Mouse (Mus musculus) myocyte (in vitro differentiated cells): ENCODE results near the gene Vwa8. TPM values are rescaled to one million over a fixed set of nuclear protein-coding genes. Genes with fewer than 3 reads are reported as not detected.

Experiments used
- H3K27me3 ChIP-seq: one replicate; pipeline ENCODE4 v1.6.1; 2011; ENCODE audit not compliant: control insufficient read depth, insufficient read depth, insufficient read length
- H3K36me3 ChIP-seq: one replicate; pipeline ENCODE4 v1.6.1; 2011; ENCODE audit not compliant: control insufficient read depth, insufficient read depth
- H3K4me2 ChIP-seq: one replicate; pipeline ENCODE4 v1.6.1; 2011; ENCODE audit warnings: low read depth, control low read depth
- H3K4me3 ChIP-seq: one replicate; pipeline ENCODE4 v1.5.1; 2011; ENCODE audit warnings: mild to moderate bottlenecking, control low read depth, moderate library complexity
- H3K79me2 ChIP-seq: one replicate; pipeline ENCODE4 v1.6.1; 2011; ENCODE audit not compliant: control insufficient read depth, insufficient read depth
- H3ac ChIP-seq: one replicate; pipeline ENCODE4 v1.6.1; 2011; ENCODE audit not compliant: control insufficient read depth, insufficient read length
- CEBPB ChIP-seq: IDR thresholded peaks from 2 replicates; pipeline ENCODE4 v1.6.1; 2011; ENCODE audit warnings: mild to moderate bottlenecking, moderate library complexity; ENCODE audit not compliant: poor library complexity, insufficient read depth, severe bottlenecking
- E2F4 ChIP-seq: IDR thresholded peaks from one replicate; pipeline ENCODE4 v1.6.1; 2011; ENCODE audit warnings: mild to moderate bottlenecking, control low read depth, moderate library complexity; ENCODE audit not compliant: insufficient read depth
- MAX ChIP-seq: IDR thresholded peaks from one replicate; pipeline ENCODE4 v1.6.1; 2011; ENCODE audit warnings: low read depth, mild to moderate bottlenecking, control low read depth
- MYOD1 ChIP-seq, 3 experiments: IDR thresholded peaks; one replicate each; pipeline ENCODE4 v1.6.1; 2011; ENCODE audit warnings: control low read depth in 2 of 3, low read depth in 2 of 3, mild to moderate bottlenecking in 2 of 3, moderate library complexity in 1 of 3; ENCODE audit not compliant: insufficient read length in 2 of 3, control insufficient read depth in 1 of 3
- MYOG ChIP-seq, 3 experiments: IDR thresholded peaks; one replicate each; pipeline ENCODE4 v1.6.1; 2011; ENCODE audit warnings: control low read depth in 2 of 3, low read depth in 2 of 3, mild to moderate bottlenecking in 2 of 3; ENCODE audit not compliant: insufficient read length in 2 of 3, control insufficient read depth in 1 of 3, insufficient read depth in 1 of 3
- POLR2A ChIP-seq: IDR thresholded peaks from one replicate; pipeline ENCODE4 v1.6.1; 2011; ENCODE audit warnings: low read depth, mild to moderate bottlenecking, control low read depth, moderate library complexity; ENCODE audit not compliant: insufficient read length
- POLR2AphosphoS2 ChIP-seq: IDR thresholded peaks from one replicate; pipeline ENCODE4 v1.6.1; 2011; ENCODE audit warnings: low read depth, control low read depth; ENCODE audit not compliant: insufficient read length
- REST ChIP-seq: IDR thresholded peaks from one replicate; pipeline ENCODE4 v1.6.1; 2011; ENCODE audit warnings: mild to moderate bottlenecking, control low read depth, moderate library complexity; ENCODE audit not compliant: insufficient read depth, insufficient read length
- SRF ChIP-seq: IDR thresholded peaks from one replicate; pipeline ENCODE4 v1.6.1; 2011; ENCODE audit warnings: low read depth; ENCODE audit not compliant: control insufficient read depth, insufficient read length
- TCF12 ChIP-seq: IDR thresholded peaks from one replicate; pipeline ENCODE4 v1.6.1; 2011; ENCODE audit warnings: mild to moderate bottlenecking, control low read depth; ENCODE audit not compliant: poor library complexity, insufficient read depth, severe bottlenecking
- TCF3 ChIP-seq: IDR thresholded peaks from one replicate; pipeline ENCODE4 v1.6.1; 2011; ENCODE audit warnings: low read depth, control low read depth; ENCODE audit not compliant: insufficient read length
- USF1 ChIP-seq: IDR thresholded peaks from one replicate; pipeline ENCODE4 v1.6.1; 2011; ENCODE audit warnings: low read depth, mild to moderate bottlenecking, control low read depth, moderate library complexity
- polyA plus RNA-seq: library from polyadenylated mRNA; unstranded; fragments of >200 nt; fragmentation: generic; extraction: Trizol; gene quantifications from one replicate; pipeline ENCODE4 v1.2.1, GENCODE M21; 2012; ENCODE audit warnings: missing spikeins

Gene Vwa8
- polyA plus RNA-seq, 1 experiment, result 20.1 TPM

DNA sequence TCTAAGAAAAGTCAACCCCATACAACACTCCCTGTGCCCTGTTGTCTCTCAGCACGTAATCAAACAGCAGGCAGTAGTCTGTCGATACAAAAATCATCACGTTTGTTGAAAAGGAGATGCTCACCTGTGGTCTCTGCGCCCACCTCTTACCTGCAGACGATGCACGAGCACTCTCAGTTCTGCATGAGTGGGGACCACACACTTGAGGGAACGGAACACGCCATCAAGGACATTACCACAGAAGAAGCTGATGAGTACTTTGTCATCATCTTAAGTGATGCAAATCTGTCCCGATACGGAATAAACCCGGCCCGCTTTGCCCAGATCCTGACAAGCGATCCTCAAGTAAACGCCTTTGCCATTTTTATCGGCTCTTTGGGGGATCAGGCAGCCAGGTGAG lies 349.2 kb downstream of the Vwa8 start:
- no peak overlapping the region for H3K4me2 ChIP-seq
- no peak overlapping the region for H3K4me3 ChIP-seq
- no peak for TF ChIP-seq TCF3
- TF ChIP-seq MYOG (IDR thresholded peaks at IDR 0.05; ENCODE audit: control insufficient read depth in 1 of 3, insufficient read depth in 1 of 3, insufficient read length in 2 of 3, low read depth in 2 of 3), result no peak
- no peak for TF ChIP-seq POLR2A
- TF ChIP-seq CEBPB, result no peak
- no peak for TF ChIP-seq REST
- no peak for TF ChIP-seq POLR2AphosphoS2
- TF ChIP-seq MYOD1 (IDR thresholded peaks at IDR 0.05; ENCODE audit: control insufficient read depth in 1 of 3, insufficient read length in 2 of 3, low read depth in 2 of 3), result no peak
- TF ChIP-seq E2F4, result no peak
- TF ChIP-seq TCF12, result no peak
- TF ChIP-seq MAX, result no peak
- TF ChIP-seq SRF, result no peak
- TF ChIP-seq USF1, result no peak
- H3ac ChIP-seq, result no peak overlapping the region
- H3K36me3 ChIP-seq, result peaks cover 11% of the 10 kb centered on the region
- no peaks in the 10 kb centered on the region for H3K27me3 ChIP-seq
- no peaks in the 10 kb centered on the region for H3K79me2 ChIP-seq

DNA sequence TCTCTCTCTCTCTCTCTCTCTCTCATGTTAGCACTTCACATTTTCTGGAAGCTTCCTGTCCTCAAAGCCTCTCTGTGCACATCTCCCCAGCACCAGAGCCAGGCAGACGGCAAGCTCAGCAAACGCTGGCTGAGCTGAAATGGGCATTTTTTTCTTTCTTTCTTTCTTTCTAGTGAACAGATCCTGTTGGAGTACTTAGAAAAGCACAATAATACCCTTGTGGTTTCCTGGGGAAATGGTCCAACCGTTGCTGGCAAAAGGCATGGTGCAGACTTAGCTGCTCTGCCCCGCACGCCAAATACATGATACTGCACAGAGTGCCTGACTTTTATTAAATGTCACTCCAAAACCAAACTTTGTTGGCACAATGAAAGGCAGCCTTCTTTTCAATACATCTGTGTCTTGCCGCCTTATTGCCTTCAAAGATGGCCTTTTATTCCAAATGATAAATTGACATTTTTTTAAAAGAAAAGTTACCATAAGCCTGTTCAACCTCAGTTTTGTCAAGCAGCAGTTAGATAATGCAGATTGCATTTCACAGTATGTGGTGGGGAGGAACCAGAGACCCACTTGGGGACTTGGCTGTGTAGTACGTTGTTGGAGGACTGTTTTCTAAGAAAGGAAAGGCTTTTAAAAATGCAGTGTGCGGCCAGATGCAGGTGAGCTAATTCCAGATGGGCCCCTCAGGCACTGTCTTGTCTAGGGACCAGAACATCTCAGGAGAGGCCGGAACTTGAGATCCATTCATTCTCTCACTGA lies 351.5 kb downstream of the Vwa8 start:
- Histone ChIP-seq H3K36me3 (peaks cover 11% of the 10 kb centered on the region), H3K79me2 (no peaks in the 10 kb centered on the region), H3K27me3 (no peaks in the 10 kb centered on the region), H3K4me2 (no peak overlapping the region), H3ac (no peak overlapping the region), H3K4me3 (no peak overlapping the region)
- TF ChIP-seq POLR2A (no peak), SRF (no peak), POLR2AphosphoS2 (no peak), MYOG (IDR thresholded peaks at IDR 0.05; ENCODE audit: control insufficient read depth in 1 of 3, insufficient read depth in 1 of 3, insufficient read length in 2 of 3, low read depth in 2 of 3) (no peak), REST (no peak), MYOD1 (IDR thresholded peaks at IDR 0.05; ENCODE audit: control insufficient read depth in 1 of 3, insufficient read length in 2 of 3, low read depth in 2 of 3) (no peak), CEBPB (no peak)

DNA sequence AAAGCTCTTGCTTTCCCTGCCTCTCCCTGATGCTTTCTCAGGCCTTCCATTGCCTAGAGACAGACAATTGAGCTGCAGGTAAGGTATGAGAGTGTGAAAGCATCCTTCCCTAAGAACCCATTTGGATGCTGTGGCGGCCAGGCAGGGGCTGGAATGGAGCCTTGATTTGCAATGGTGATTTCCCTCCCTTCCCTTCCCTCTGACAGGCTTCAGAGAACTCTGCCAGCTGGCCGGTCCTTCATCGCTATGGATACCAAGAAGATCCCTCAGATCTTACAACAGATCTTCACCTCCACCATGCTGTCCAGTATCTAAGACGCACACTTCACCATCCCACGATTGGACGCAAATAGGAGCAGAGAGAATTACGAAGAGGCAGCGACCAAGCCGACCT lies 352.0 kb downstream of the Vwa8 start:
- Histone ChIP-seq H3ac (no peak overlapping the region), H3K4me3 (no peak overlapping the region), H3K27me3 (no peaks in the 10 kb centered on the region), H3K36me3 (peaks cover 11% of the 10 kb centered on the region), H3K79me2 (no peaks in the 10 kb centered on the region), H3K4me2 (no peak overlapping the region)
- no peak for TF ChIP-seq TCF12
- no peak for TF ChIP-seq POLR2A
- no peak for TF ChIP-seq MAX
- no peak for TF ChIP-seq REST

DNA sequence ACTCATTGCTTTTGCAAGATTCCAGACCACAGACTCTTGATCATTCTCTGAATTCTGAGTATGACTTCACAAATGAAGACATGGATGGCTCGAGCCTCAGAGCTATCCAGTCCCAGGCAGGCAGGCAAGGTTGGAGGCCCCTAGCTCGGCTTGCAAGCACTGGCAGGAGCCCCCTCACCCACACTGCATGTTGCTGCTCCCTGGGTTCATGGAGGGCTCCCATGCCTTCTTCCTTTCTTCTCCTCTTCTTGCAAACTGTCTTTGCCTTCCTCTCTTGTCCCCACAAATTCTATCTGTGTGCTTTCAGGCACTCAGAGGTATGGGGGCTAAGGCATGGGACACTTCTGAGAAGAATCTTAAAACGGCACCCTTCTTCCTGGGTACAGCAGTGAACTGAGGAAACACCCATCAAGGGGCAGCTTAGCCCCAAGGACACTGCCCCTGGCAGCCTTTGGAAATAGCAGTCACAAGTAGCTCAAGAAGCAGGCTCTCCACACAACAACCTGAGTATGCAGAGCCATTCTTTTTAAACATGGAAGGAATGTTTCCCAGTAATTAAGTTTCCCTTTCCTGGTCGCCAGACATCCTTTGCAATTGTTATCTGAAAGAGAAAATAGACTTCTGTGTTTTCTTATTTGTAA lies 354.0 kb downstream of the Vwa8 start:
- H3K27me3 ChIP-seq, result no peaks in the 10 kb centered on the region
- H3ac ChIP-seq, result no peak overlapping the region
- H3K79me2 ChIP-seq, result no peaks in the 10 kb centered on the region
- peak overlapping the region; percentile 73 for H3K4me2 ChIP-seq
- H3K36me3 ChIP-seq, result peaks cover 11% of the 10 kb centered on the region
- TF ChIP-seq MYOG (IDR thresholded peaks at IDR 0.05; ENCODE audit: control insufficient read depth in 1 of 3, insufficient read depth in 1 of 3, insufficient read length in 2 of 3, low read depth in 2 of 3), result no peak
- no peak for TF ChIP-seq CEBPB
- no peak for TF ChIP-seq POLR2A
- TF ChIP-seq TCF3, result no peak
- TF ChIP-seq E2F4, result no peak
- TF ChIP-seq USF1, result no peak
- TF ChIP-seq SRF, result no peak
- TF ChIP-seq MAX, result no peak
- no peak for TF ChIP-seq REST
- no peak for TF ChIP-seq POLR2AphosphoS2
- no peak for TF ChIP-seq MYOD1 (IDR thresholded peaks at IDR 0.05; ENCODE audit: control insufficient read depth in 1 of 3, insufficient read length in 2 of 3, low read depth in 2 of 3)
- TF ChIP-seq TCF12, result no peak
- no peak overlapping the region for H3K4me3 ChIP-seq
